Comparison of ENCODE assay signal across 21 mouse cellular contexts in the genomic region with DNA sequence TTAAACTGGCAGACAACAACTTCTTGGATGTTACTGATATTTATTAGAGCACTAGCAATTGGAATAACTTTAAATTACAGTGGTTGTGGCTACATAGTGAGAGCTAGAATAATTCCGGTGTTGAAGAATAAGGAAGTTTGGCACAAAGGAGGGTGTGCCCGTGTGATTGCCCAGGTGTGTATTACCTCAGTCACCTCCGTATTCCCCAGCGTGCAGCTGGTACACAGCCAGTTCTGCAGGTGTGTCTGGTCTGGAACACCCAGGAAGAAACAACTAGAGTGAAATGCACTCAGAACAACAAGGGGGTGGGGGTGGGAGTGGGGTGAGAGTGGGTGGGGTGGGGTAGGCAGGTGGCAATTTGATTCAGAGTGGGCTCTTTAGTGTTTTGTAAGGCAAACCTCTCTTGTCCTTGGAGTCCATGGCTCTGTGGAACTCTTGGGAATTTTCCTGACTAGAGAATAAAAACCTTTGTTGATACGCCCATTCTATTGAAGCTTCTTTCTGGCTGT.
DNase-seq lines count a peak whose midpoint lies in the region; ATAC-seq and TF ChIP-seq lines count a peak whose summit lies in the region.
"Had no signal": no experiment of that assay in that cellular context is flagged by ENCODE, and none has a peak within 500 bp of the region (broad histone marks: within the 10 kb centered on the region; RNA-seq: fewer than 3 reads in every experiment).

No protein-coding gene starts in this region.

- H3K4me2 ChIP-seq in intestine, embryonic 15.5 days (replicated peaks): no peak overlapping the region
- no peak overlapping the region for H3K4me2 ChIP-seq in stomach, embryonic 16.5 days (ENCODE audit: low read depth, low read length)
- H3K4me2 ChIP-seq in forebrain, embryonic 16.5 days (ENCODE audit: low read length): no peak overlapping the region
- H3K4me2 ChIP-seq: heart, embryonic 15.5 days; lung, embryonic 14.5 days had no signal

- no peak overlapping the region for H3K27ac ChIP-seq in intestine, embryonic 15.5 days
- no peak overlapping the region; the same call in 1 of the 2 replicates for H3K27ac ChIP-seq in stomach, embryonic 16.5 days (ENCODE audit: low read length)
- H3K27ac ChIP-seq in forebrain, embryonic 16.5 days (ENCODE audit: low read length): no peak overlapping the region
- H3K27ac ChIP-seq: hindbrain, postnatal 0 days; limb, embryonic 10.5 days had no signal

- DNase-seq in lung, postnatal 14 days: peak; percentile 18
- DNase-seq in lung, adult 2 months: no peak
- peak; percentile 34 for DNase-seq in R1 (ENCODE audit: low read depth, low spot score)
- DNase-seq: adrenal gland, postnatal 14 days; cerebellum, adult 11 months; embryo, embryonic 11 days; gastrocnemius, postnatal 14 days; kidney, adult 8-10 months; lung, embryonic 14.5 days; midbrain, embryonic 14.5 days; spleen, adult 18-20 months had no signal

- no peak overlapping the region for H3K9ac ChIP-seq in intestine, embryonic 15.5 days
- no peak overlapping the region for H3K9ac ChIP-seq in stomach, embryonic 16.5 days (ENCODE audit: low read length)
- H3K9ac ChIP-seq in forebrain, embryonic 16.5 days (replicated peaks; ENCODE audit: low read depth, low read length): no peak overlapping the region
- H3K9ac ChIP-seq: heart, embryonic 15.5 days; lung, embryonic 14.5 days had no signal

- no peak overlapping the region for H3K4me3 ChIP-seq in lung, adult 2 months (replicated peaks; ENCODE audit: extremely low read depth, low read depth, low read length)
- H3K4me3 ChIP-seq in intestine, embryonic 15.5 days (replicated peaks): no peak overlapping the region
- no peak overlapping the region for H3K4me3 ChIP-seq in stomach, embryonic 16.5 days (replicated peaks; ENCODE audit: low read length)
- no peak overlapping the region for H3K4me3 ChIP-seq in forebrain, embryonic 16.5 days (replicated peaks; ENCODE audit: low read length)
- H3K4me3 ChIP-seq: heart, embryonic 15.5 days; limb, embryonic 10.5 days; megakaryocyte, embryonic 14.5 days; myocyte had no signal

- 52% methylated on average over 5 of the region's 5 CpGs for WGBS in lung, adult 2 months
- WGBS in intestine, embryonic 15.5 days: 62% methylated on average over 5 of the region's 5 CpGs
- 65% methylated on average over 5 of the region's 5 CpGs for WGBS in stomach, embryonic 16.5 days
- 69% methylated on average over 5 of the region's 5 CpGs for WGBS in forebrain, embryonic 16.5 days

- TF ChIP-seq CTCF in lung, adult 2 months (IDR thresholded peaks at IDR 0.05; ENCODE audit: insufficient read depth, low read length): no peak

- ATAC-seq in intestine, embryonic 15.5 days: peak; percentile 90
- ATAC-seq in stomach, embryonic 16.5 days (ENCODE audit: insufficient read depth, low FRiP score): peak; percentile 74; the same call in 1 of the 2 replicates
- ATAC-seq in monocyte, adult 5-6 weeks (replicated peaks; ENCODE audit: insufficient number of reproducible peaks, low FRiP score, low TSS enrichment, poor library complexity, severe bottlenecking): no peak
- ATAC-seq in forebrain, embryonic 16.5 days: no peak
- ATAC-seq: Patski had no signal

- no peak for TF ChIP-seq POLR2A in lung, adult 2 months (IDR thresholded peaks at IDR 0.05; ENCODE audit: borderline replicate concordance, extremely low read depth, low read depth, low read length)

- H3K27me3 ChIP-seq in intestine, embryonic 15.5 days (replicated peaks): no peaks in the 10 kb centered on the region
- H3K27me3 ChIP-seq in stomach, embryonic 16.5 days (ENCODE audit: control insufficient read depth, insufficient read depth, low read length): no peaks in the 10 kb centered on the region
- H3K27me3 ChIP-seq in forebrain, embryonic 16.5 days (replicated peaks; ENCODE audit: control insufficient read depth, insufficient read depth, low read length): no peaks in the 10 kb centered on the region
- H3K27me3 ChIP-seq: heart, embryonic 15.5 days; megakaryocyte, embryonic 14.5 days; Patski had no signal

- peaks cover 38% of the 10 kb centered on the region for H3K4me1 ChIP-seq in lung, adult 2 months (ENCODE audit: control insufficient read depth, insufficient read depth, low read length)
- H3K4me1 ChIP-seq in intestine, embryonic 15.5 days (replicated peaks): 0 out of 2 replicates have a peak, but pooled peaks cover 3% of the 10 kb centered on the region
- H3K4me1 ChIP-seq in stomach, embryonic 16.5 days (ENCODE audit: control insufficient read depth, insufficient read depth, low read length): peaks cover 4% of the 10 kb centered on the region; the same call in 1 of the 2 replicates
- peaks cover 13% of the 10 kb centered on the region for H3K4me1 ChIP-seq in forebrain, embryonic 16.5 days (replicated peaks; ENCODE audit: control insufficient read depth, insufficient read depth, low read length)

- no peaks in the 10 kb centered on the region for H3K9me3 ChIP-seq in intestine, embryonic 15.5 days
- no peaks in the 10 kb centered on the region for H3K9me3 ChIP-seq in stomach, embryonic 16.5 days (replicated peaks; ENCODE audit: control insufficient read depth, low read length)
- H3K9me3 ChIP-seq in forebrain, embryonic 16.5 days (ENCODE audit: control insufficient read depth, low read length): no peaks in the 10 kb centered on the region
- H3K9me3 ChIP-seq: heart, embryonic 15.5 days; limb, embryonic 10.5 days; megakaryocyte, embryonic 14.5 days had no signal

- no peaks in the 10 kb centered on the region for H3K36me3 ChIP-seq in intestine, embryonic 15.5 days
- no peaks in the 10 kb centered on the region for H3K36me3 ChIP-seq in stomach, embryonic 16.5 days (ENCODE audit: control insufficient read depth, insufficient read depth, low read length)
- H3K36me3 ChIP-seq in forebrain, embryonic 16.5 days (ENCODE audit: control insufficient read depth, insufficient read depth): no peaks in the 10 kb centered on the region
- H3K36me3 ChIP-seq: heart, embryonic 15.5 days; limb, embryonic 10.5 days had no signal

Comparison
In these comparisons a context has a peak if more than half of its experiments do, and no peak if none do; other contexts are left out.
1. ATAC-seq: peak in intestine, embryonic 15.5 days (single experiment) and stomach, embryonic 16.5 days (single experiment); none in monocyte, adult 5-6 weeks (single experiment) and forebrain, embryonic 16.5 days (single experiment).